Mouse (Mus musculus): Measurements from ENCODE around the gene Pltp. TPM values are rescaled to one million over a fixed set of nuclear protein-coding genes. Genes with fewer than 3 reads are reported as not detected.
A peak's percentile ranks its signal among the peaks of the same experiment; 100 is the strongest.
"Not testable (repeated sequence)": the region's sequence is repeated elsewhere in the genome, so short reads cannot be mapped to it uniquely, and the experiment has no call there.

Pltp gene
- polyA plus RNA-seq, 1 experiment = 39.6 TPM

DNA sequence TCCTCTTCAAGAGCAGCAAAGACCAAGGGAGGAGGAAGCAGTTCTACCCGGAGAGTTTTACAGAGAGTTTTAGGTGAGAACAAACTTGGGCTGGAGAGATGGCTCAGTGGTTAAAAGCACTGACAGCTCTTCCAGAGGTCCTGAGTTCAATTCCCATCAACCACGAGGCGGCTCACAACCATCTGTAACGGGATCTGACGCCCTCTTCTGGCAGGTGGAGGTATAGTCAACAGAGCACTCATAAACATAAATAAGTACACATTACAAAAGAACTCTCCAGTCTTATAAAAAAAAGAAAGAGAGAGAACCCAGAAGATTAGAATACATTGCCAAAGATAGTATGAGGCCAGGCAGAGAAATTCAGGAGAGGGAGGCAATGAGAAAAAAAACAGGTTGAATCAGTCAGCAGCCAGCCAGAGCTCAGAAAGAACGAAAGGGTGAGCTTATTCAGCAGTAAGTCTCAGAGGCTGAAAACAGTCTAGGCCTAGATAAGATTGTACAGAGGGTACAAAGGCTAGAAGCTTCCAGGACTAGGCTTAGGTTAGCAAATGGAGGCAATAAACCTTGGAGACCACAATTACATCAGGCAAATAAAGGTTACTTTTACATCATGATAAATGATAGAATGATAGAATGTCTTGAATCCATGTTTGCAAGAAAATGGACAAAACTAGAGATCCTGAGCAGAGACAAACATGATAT is 14.2 kb upstream of the Pltp start:
- TF ChIP-seq CTCF (conservative IDR thresholded peaks at IDR 0.05; ENCODE audit: insufficient read depth, insufficient read length, low read depth, low read length) (no peak), POLR2A (IDR thresholded peaks at IDR 0.05; ENCODE audit: low read depth, low read length) (no peak)
- 70% methylated on average over 6 of the region's 6 CpGs for WGBS
- Histone ChIP-seq H3K27me3 (replicated peaks; ENCODE audit: control insufficient read depth, insufficient read depth, low read length) (no peaks in the 10 kb centered on the region), H3K27ac (ENCODE audit: insufficient read depth, low read depth, low read length) (no peak overlapping the region), H3K36me3 (ENCODE audit: control insufficient read depth, insufficient read depth, low read length) (no peaks in the 10 kb centered on the region), H3K4me3 (ENCODE audit: insufficient read depth, low read depth, low read length) (no peak overlapping the region), H3K4me1 (ENCODE audit: control insufficient read depth, insufficient read depth, low read length) (no peaks in the 10 kb centered on the region)
- DNase-seq = no peak

DNA sequence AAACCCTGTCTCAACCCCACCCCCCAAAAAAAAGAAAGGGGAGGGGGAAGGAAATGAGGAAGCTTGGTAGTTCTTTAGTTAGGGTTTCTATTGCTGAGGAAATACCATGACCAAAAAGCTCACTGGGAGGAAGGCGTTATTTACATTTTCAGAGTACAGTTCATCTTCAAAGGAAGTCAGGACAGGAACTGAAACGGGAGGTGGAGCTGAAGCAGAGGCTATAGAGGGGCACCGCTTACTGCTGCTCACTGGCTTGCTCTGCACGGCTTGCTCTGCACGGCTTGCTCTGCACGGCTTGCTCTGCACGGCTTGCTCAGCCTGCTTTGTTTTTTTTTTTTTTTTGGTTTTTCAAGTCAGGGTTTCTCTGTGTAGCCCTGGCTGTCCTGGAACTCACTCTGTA is 11.0 kb upstream of the Pltp start:
- WGBS = 55% methylated on average over 7 of the region's 7 CpGs

GRCm38 (mm10) chr2:164867566-164867965 is 10.1 kb upstream of the Pltp start:
- peak; percentile 31 for DNase-seq
- WGBS = 93% methylated on average over 7 of the region's 7 CpGs
- H3K27ac ChIP-seq (ENCODE audit: insufficient read depth, low read depth, low read length) = peak overlapping the region; percentile 29; the same call in 1 of the 2 replicates

More for the DNA sequence above, 11.0 kb upstream of the Pltp start:
- Histone ChIP-seq H3K4me3 (ENCODE audit: insufficient read depth, low read depth, low read length) (no peak overlapping the region), H3K36me3 (ENCODE audit: control insufficient read depth, insufficient read depth, low read length) (no peaks in the 10 kb centered on the region), H3K27me3 (replicated peaks; ENCODE audit: control insufficient read depth, insufficient read depth, low read length) (no peaks in the 10 kb centered on the region), H3K27ac (ENCODE audit: insufficient read depth, low read depth, low read length) (no peak overlapping the region), H3K4me1 (ENCODE audit: control insufficient read depth, insufficient read depth, low read length) (no peaks in the 10 kb centered on the region)
- no peak for DNase-seq
- TF ChIP-seq CTCF (conservative IDR thresholded peaks at IDR 0.05; ENCODE audit: insufficient read depth, insufficient read length, low read depth, low read length) (no peak), POLR2A (IDR thresholded peaks at IDR 0.05; ENCODE audit: low read depth, low read length) (no peak)

DNA sequence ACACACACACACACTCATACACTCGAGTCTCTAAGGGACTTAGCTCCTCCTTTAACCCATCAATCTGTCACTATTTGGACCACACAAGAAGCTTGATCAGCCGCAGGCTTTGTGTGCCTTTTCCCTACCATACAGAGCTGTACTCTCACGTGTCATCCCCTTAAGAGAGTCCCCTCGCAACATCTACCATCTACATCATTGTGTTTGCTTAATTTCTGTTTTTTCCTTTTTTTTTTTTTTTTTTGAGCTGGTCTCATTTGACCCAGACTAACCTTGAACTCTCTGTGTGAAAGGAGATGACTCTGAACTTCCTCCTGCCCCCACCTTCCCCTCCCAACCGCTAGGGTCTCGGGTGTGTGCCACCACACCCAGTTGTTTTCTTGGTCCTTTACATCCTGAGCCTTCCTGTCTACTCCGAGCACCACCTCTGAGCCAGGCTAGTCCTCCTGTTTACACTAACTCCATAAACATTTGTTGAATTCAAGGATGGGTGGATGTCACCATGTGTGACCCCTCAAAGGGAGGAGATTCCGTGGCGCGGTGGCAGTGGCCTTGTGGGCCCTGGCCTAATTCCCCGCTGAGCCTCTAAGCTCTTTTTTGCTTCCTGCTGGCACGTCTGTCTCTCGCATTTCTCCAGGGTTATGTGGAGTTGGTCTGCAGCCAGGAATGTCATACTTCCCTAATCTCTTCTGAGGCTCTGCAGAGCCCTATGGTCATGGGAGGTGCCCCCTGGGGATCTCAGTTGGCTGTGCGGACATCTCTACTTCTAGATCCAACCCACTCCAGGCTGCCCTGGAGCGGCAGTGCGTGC is 9.4 kb upstream of the Pltp start:
- TF ChIP-seq POLR2A (IDR thresholded peaks at IDR 0.05; ENCODE audit: low read depth, low read length) = no peak
- TF ChIP-seq CTCF (conservative IDR thresholded peaks at IDR 0.05; ENCODE audit: insufficient read depth, insufficient read length, low read depth, low read length) = no peak
- 34% methylated on average over 16 of the region's 16 CpGs for WGBS
- no peaks in the 10 kb centered on the region for H3K4me1 ChIP-seq (ENCODE audit: control insufficient read depth, insufficient read depth, low read length)
- H3K36me3 ChIP-seq (ENCODE audit: control insufficient read depth, insufficient read depth, low read length) = no peaks in the 10 kb centered on the region
- peak; percentile 80 for DNase-seq
- H3K27ac ChIP-seq (ENCODE audit: insufficient read depth, low read depth, low read length) = peak overlapping the region; percentile 29; the same call in 1 of the 2 replicates
- H3K4me3 ChIP-seq (ENCODE audit: insufficient read depth, low read depth, low read length) = no peak overlapping the region
- no peaks in the 10 kb centered on the region for H3K27me3 ChIP-seq (replicated peaks; ENCODE audit: control insufficient read depth, insufficient read depth, low read length)

More at GRCm38 (mm10) chr2:164867566-164867965, 10.1 kb upstream of the Pltp start:
- H3K4me3 ChIP-seq (ENCODE audit: insufficient read depth, low read depth, low read length) = no peak overlapping the region
- H3K36me3 ChIP-seq (ENCODE audit: control insufficient read depth, insufficient read depth, low read length) = no peaks in the 10 kb centered on the region
- TF ChIP-seq CTCF (conservative IDR thresholded peaks at IDR 0.05; ENCODE audit: insufficient read depth, insufficient read length, low read depth, low read length) (peak; percentile 57), POLR2A (IDR thresholded peaks at IDR 0.05; ENCODE audit: low read depth, low read length) (no peak)
- H3K27me3 ChIP-seq (replicated peaks; ENCODE audit: control insufficient read depth, insufficient read depth, low read length) = no peaks in the 10 kb centered on the region
- no peaks in the 10 kb centered on the region for H3K4me1 ChIP-seq (ENCODE audit: control insufficient read depth, insufficient read depth, low read length)

GRCm38 (mm10) chr2:164864593-164864992 is 7.1 kb upstream of the Pltp start:
- Histone ChIP-seq H3K4me1 (ENCODE audit: control insufficient read depth, insufficient read depth, low read length) (no peaks in the 10 kb centered on the region), H3K27ac (ENCODE audit: insufficient read depth, low read depth, low read length) (no peak overlapping the region), H3K27me3 (replicated peaks; ENCODE audit: control insufficient read depth, insufficient read depth, low read length) (no peaks in the 10 kb centered on the region), H3K36me3 (ENCODE audit: control insufficient read depth, insufficient read depth, low read length) (no peaks in the 10 kb centered on the region), H3K4me3 (ENCODE audit: insufficient read depth, low read depth, low read length) (no peak overlapping the region)
- DNase-seq = no peak
- WGBS = 70% methylated on average over 4 of the region's 4 CpGs
- TF ChIP-seq POLR2A (IDR thresholded peaks at IDR 0.05; ENCODE audit: low read depth, low read length) (no peak), CTCF (conservative IDR thresholded peaks at IDR 0.05; ENCODE audit: insufficient read depth, insufficient read length, low read depth, low read length) (no peak)

GRCm38 (mm10) chr2:164863411-164863810 is 5.9 kb upstream of the Pltp start:
- H3K36me3 ChIP-seq (ENCODE audit: control insufficient read depth, insufficient read depth, low read length); H3K27me3 ChIP-seq (replicated peaks; ENCODE audit: control insufficient read depth, insufficient read depth, low read length); H3K4me3 ChIP-seq (ENCODE audit: insufficient read depth, low read depth, low read length); DNase-seq; H3K27ac ChIP-seq (ENCODE audit: insufficient read depth, low read depth, low read length); H3K4me1 ChIP-seq (ENCODE audit: control insufficient read depth, insufficient read depth, low read length): not testable (repeated sequence)
- WGBS = 85% methylated on average over 8 of the region's 9 CpGs

DNA sequence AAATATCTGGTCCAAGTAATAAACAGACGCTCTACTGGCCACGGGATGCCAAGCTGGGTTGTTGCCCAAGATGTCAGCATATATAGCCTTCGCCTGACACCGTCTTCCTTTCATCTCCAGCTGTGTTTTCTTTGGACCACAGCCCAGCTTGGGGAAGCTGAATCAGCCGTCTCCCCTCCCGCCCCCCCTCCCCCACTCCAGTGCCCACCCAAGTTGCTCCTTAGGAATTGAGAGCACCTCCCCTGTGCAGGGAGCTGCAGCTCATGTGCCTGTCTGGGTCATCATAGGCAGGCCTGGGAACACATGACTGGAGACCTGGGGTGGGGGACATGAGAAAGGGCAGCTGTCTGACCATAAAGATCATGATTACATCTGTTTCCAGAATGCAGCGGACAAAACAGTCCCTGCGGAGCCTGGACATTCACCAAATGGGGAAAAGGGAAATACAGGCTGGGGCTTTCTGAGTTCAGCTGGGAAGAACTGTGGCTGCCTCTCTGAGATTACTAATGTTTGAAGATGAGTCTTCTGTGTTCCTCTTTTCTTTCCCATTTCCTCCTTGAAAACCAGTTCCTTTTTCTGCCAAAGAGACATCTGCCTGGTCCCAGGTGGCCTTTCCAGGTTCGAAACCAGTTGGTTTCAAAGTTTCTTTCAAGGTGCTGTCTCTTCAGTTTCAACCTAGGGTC is 4.8 kb upstream of the Pltp start:
- 33% methylated on average over 9 of the region's 9 CpGs for WGBS

More for the DNA sequence above, 4.8 kb upstream of the Pltp start:
- Histone ChIP-seq H3K36me3 (ENCODE audit: control insufficient read depth, insufficient read depth, low read length) (no peaks in the 10 kb centered on the region), H3K4me1 (ENCODE audit: control insufficient read depth, insufficient read depth, low read length) (no peaks in the 10 kb centered on the region), H3K27ac (ENCODE audit: insufficient read depth, low read depth, low read length) (peak overlapping the region; percentile 54; the same call in 1 of the 2 replicates), H3K27me3 (replicated peaks; ENCODE audit: control insufficient read depth, insufficient read depth, low read length) (peaks cover 1% of the 10 kb centered on the region; the same call in 1 of the 2 replicates), H3K4me3 (ENCODE audit: insufficient read depth, low read depth, low read length) (no peak overlapping the region)
- no peak for TF ChIP-seq CTCF (conservative IDR thresholded peaks at IDR 0.05; ENCODE audit: insufficient read depth, insufficient read length, low read depth, low read length)
- TF ChIP-seq POLR2A (IDR thresholded peaks at IDR 0.05; ENCODE audit: low read depth, low read length) = no peak
- peak; percentile 72 for DNase-seq

All from kidney, adult 2 months (tissue).